Mouse (Mus musculus) embryonic fibroblast, embryonic 13.5 days (primary cell): ENCODE data around the gene Dock11. TPM values are rescaled to one million over a fixed set of nuclear protein-coding genes. Genes with fewer than 3 reads are reported as not detected.
A peak's percentile ranks its signal among the peaks of the same experiment; 100 is the strongest.

Source experiments
- H3K27ac ChIP-seq: 2 replicates; pipeline ENCODE4 v1.5.1; 2012; ENCODE audit warnings: low read length, control low read depth, inconsistent platforms; ENCODE audit not compliant: insufficient read depth
- H3K4me1 ChIP-seq: 2 replicates; pipeline ENCODE4 v1.6.1; 2011; ENCODE audit warnings: low read length; ENCODE audit not compliant: control insufficient read depth, insufficient read depth
- H3K4me3 ChIP-seq: 2 replicates; pipeline ENCODE4 v1.5.1; 2011; ENCODE audit warnings: mild to moderate bottlenecking, control low read depth, low read length; ENCODE audit not compliant: insufficient read depth
- CTCF ChIP-seq: IDR thresholded peaks from 2 replicates; pipeline ENCODE4 v1.5.1; 2011; ENCODE audit warnings: mild to moderate bottlenecking, control low read depth, low read length, moderate library complexity, borderline replicate concordance; ENCODE audit not compliant: insufficient read depth
- POLR2A ChIP-seq: IDR thresholded peaks from 2 replicates; pipeline ENCODE4 v1.6.1; 2011; ENCODE audit warnings: low read depth, mild to moderate bottlenecking, control low read depth, low read length, moderate library complexity
- polyA plus RNA-seq: library from polyadenylated mRNA; stranded (reverse); fragments of >200 nt; gene quantifications from 2 replicates; pipeline ENCODE4 v1.2.4, GENCODE M21; 2011; ENCODE audit warnings: low read depth; ENCODE audit not compliant: missing spikeins, insufficient read length

The Dock11 gene
- polyA plus RNA-seq, 1 experiment, result 19.2 TPM

- Histone ChIP-seq H3K4me1 (no peaks in the 10 kb centered on the region), H3K27ac (no peak overlapping the region), H3K4me3 (no peak overlapping the region)
- no peak for TF ChIP-seq POLR2A
These were observed 18.2 kb downstream of the Dock11 start for GRCm38 (mm10) chrX:35906696-35907330.

- TF ChIP-seq CTCF (no peak), POLR2A (no peak)
- peak overlapping the region; percentile 98 for H3K27ac ChIP-seq
- peaks cover 2% of the 10 kb centered on the region; the same call in 1 of the 2 replicates for H3K4me1 ChIP-seq
- no peak overlapping the region for H3K4me3 ChIP-seq
These were observed 30.9 kb downstream of the Dock11 start for GRCm38 (mm10) chrX:35919558-35919957.

DNA sequence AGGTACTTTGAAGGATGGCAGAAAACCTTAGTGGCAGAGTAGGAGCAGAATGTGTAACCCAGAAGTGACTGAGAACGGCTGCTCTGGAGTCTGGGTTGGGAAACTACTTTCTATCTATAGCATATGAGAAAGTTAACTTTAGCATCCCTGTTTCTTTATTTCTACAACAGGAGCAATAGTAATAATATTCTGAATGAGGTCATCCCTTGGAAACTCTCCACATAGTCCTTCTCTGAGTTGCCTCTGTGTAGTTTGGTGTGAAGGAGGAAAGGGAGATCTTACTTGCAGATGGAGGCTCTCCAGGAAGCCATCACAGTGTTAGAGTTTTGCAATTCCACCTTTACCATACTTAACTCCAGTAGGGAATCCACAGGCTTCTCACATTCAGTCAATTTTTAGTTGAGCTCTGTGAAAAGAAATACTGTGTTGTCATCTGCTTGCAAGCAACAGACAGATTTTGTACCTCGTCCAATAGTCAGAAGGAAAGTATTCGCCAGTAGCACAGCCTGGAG, 31.5 kb downstream of the Dock11 start:
- no peak for TF ChIP-seq CTCF
- TF ChIP-seq POLR2A, result no peak
- Histone ChIP-seq H3K4me1 (peaks cover 2% of the 10 kb centered on the region; the same call in 1 of the 2 replicates), H3K27ac (peak overlapping the region; percentile 98), H3K4me3 (no peak overlapping the region)

DNA sequence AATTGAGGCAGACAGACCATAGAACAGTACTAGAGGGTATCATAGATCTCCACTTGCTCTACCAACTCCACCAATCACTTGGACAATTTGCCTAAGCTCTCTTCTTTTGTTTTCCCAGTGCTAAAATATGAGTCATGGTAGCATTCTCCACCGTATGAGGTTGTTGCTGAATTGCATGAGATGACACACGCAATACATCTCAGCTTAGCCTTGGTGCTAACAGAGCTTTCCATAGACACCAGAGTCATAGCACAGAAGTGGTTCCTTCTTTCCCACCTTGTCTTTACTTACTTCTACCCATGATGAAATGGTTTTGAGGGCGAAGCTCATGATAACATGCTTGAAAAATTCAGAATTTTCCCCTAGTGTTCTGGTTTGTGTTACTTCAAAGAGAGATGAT, 33.3 kb downstream of the Dock11 start:
- Histone ChIP-seq H3K4me3 (no peak overlapping the region), H3K4me1 (peaks cover 2% of the 10 kb centered on the region; the same call in 1 of the 2 replicates), H3K27ac (no peak overlapping the region)
- TF ChIP-seq CTCF, result no peak
- TF ChIP-seq POLR2A, result no peak

GRCm38 (mm10) chrX:35924705-35925264, 36.2 kb downstream of the Dock11 start:
- H3K27ac ChIP-seq, result no peak overlapping the region
- H3K4me1 ChIP-seq, result peaks cover 2% of the 10 kb centered on the region; the same call in 1 of the 2 replicates
- TF ChIP-seq POLR2A, result no peak
- H3K4me3 ChIP-seq, result no peak overlapping the region

GRCm38 (mm10) chrX:35930094-35930933, 41.7 kb downstream of the Dock11 start:
- Histone ChIP-seq H3K4me1 (no peaks in the 10 kb centered on the region), H3K4me3 (no peak overlapping the region), H3K27ac (peak overlapping the region; percentile 47; the same call in 1 of the 2 replicates)
- TF ChIP-seq CTCF, result no peak
- TF ChIP-seq POLR2A, result no peak

DNA sequence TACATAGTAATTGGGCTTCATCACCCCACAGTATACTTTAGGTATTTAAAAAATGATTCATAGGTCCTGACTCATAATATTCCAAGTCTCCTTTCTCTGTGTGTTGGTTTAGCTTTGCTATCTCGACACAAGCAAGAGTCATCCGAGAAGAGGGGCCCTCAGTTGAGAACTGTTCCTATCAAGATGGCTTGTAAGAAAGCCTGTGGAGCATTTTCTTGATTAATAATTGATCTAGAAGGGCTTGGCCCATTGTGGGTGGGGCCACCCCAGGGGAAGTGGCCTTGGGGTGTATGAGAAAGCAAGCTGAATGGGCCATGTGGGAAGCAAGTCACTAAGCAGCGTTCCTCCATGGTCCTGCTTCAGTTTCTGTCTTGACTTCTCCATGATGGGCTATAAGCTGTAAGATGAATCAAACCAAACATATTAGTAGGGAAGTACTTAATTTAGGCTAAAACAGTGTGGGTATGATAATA, 42.3 kb downstream of the Dock11 start:
- H3K27ac ChIP-seq, result peak overlapping the region; percentile 35
- H3K4me3 ChIP-seq, result no peak overlapping the region
- no peak for TF ChIP-seq CTCF
- TF ChIP-seq POLR2A, result no peak
- no peaks in the 10 kb centered on the region for H3K4me1 ChIP-seq

- Histone ChIP-seq H3K4me1 (no peaks in the 10 kb centered on the region), H3K4me3 (no peak overlapping the region), H3K27ac (no peak overlapping the region)
- no peak for TF ChIP-seq POLR2A
- no peak for TF ChIP-seq CTCF
These were observed 43.3 kb downstream of the Dock11 start for GRCm38 (mm10) chrX:35931945-35932344.

DNA sequence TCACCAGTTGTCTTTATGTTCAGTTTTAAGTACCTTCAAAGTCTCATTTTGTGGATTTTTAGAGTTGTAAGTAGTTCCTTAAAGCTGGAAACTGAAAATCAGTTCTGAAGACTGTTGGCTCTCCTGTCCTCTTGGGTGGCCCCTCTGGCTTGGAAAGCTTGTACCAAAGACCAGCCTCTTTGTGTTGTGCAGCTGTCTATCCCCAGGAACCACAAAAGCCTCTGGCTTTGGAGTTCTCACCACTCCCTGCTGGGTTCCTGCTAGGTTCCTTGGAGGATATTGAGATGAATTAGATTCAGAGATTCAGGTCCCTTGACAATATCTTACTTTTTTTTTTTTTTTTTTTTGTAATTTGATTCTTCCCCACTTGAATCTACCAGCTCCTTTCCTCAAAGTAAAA, 44.3 kb downstream of the Dock11 start:
- no peak overlapping the region for H3K4me3 ChIP-seq
- TF ChIP-seq CTCF (no peak), POLR2A (no peak)
- H3K4me1 ChIP-seq, result no peaks in the 10 kb centered on the region
- H3K27ac ChIP-seq, result no peak overlapping the region

GRCm38 (mm10) chrX:35938112-35938511, 49.5 kb downstream of the Dock11 start:
- H3K4me3 ChIP-seq, result no peak overlapping the region
- no peak overlapping the region for H3K27ac ChIP-seq
- H3K4me1 ChIP-seq, result no peaks in the 10 kb centered on the region
- TF ChIP-seq POLR2A, result no peak
- no peak for TF ChIP-seq CTCF
